ENCODE assay signal across 22 mouse cellular contexts in the genomic region with DNA sequence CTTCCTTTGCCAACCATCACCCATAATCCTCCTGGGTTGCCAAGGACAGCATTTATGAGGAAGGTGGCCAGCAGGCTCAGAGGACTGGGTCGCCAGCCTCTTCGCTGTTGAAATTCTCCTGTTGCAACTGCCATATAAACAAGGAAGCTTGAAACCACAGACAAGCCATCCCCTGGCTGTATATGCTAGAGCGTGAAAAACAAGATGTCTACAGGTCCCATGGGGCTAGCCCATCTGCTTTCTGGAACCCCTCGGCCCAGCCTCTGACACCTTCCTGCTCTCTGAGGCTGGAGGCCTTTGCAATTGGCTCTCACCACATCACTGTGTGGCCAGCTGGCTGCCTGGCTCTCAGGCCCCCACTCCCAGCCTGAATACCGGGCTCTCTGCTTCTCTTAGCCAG. TPM values are rescaled to one million over a fixed set of nuclear protein-coding genes. Genes with fewer than 3 reads are reported as not detected.
DNase-seq lines count a peak whose midpoint lies in the region; ATAC-seq and TF ChIP-seq lines count a peak whose summit lies in the region.
"Had no signal": no experiment of that assay in that cellular context is flagged by ENCODE, and none has a peak within 500 bp of the region (broad histone marks: within the 10 kb centered on the region; RNA-seq: fewer than 3 reads in every experiment).

No protein-coding gene starts in this region.

- TF ChIP-seq CTCF in midbrain, postnatal 0 days (IDR thresholded peaks at IDR 0.05): no peak

- no peaks in the 10 kb centered on the region for H3K27me3 ChIP-seq in midbrain, postnatal 0 days (ENCODE audit: insufficient read depth, low read length)
- no peaks in the 10 kb centered on the region for H3K27me3 ChIP-seq in midbrain, embryonic 16.5 days (ENCODE audit: control insufficient read depth, insufficient read depth, low read depth, low read length)
- H3K27me3 ChIP-seq: intestine, embryonic 15.5 days; lung, embryonic 15.5 days; midbrain, embryonic 15.5 days; stomach, embryonic 15.5 days had no signal

- H3K4me3 ChIP-seq in midbrain, postnatal 0 days (ENCODE audit: low read depth, low read length): no peak overlapping the region
- H3K4me3 ChIP-seq in midbrain, embryonic 16.5 days (ENCODE audit: low read depth, low read length): no peak overlapping the region
- H3K4me3 ChIP-seq: embryonic facial prominence, embryonic 13.5 days; hindbrain, embryonic 13.5 days; intestine, embryonic 15.5 days; left cerebral cortex, adult 2 months; lung, embryonic 15.5 days; megakaryocyte, embryonic 14.5 days; midbrain, embryonic 15.5 days; stomach, embryonic 15.5 days had no signal

- WGBS in midbrain, postnatal 0 days: 89% methylated on average over 5 of the region's 5 CpGs
- WGBS in midbrain, embryonic 16.5 days: 92% methylated on average over 5 of the region's 5 CpGs

- H3K9me3 ChIP-seq in midbrain, postnatal 0 days (ENCODE audit: low read length): no peaks in the 10 kb centered on the region
- no peaks in the 10 kb centered on the region for H3K9me3 ChIP-seq in midbrain, embryonic 16.5 days (replicated peaks; ENCODE audit: control insufficient read depth, low read length, poor library complexity, severe bottlenecking)
- H3K9me3 ChIP-seq: embryonic facial prominence, embryonic 13.5 days; hindbrain, embryonic 13.5 days; intestine, embryonic 15.5 days; lung, embryonic 15.5 days; megakaryocyte, embryonic 14.5 days; midbrain, embryonic 15.5 days; stomach, embryonic 15.5 days had no signal

- H3K27ac ChIP-seq in midbrain, postnatal 0 days (ENCODE audit: low read depth, low read length): no peak overlapping the region
- no peak overlapping the region for H3K27ac ChIP-seq in midbrain, embryonic 16.5 days (ENCODE audit: low read length)
- H3K27ac ChIP-seq: embryonic facial prominence, embryonic 13.5 days; hindbrain, embryonic 13.5 days; intestine, embryonic 15.5 days; left cerebral cortex, adult 2 months; lung, embryonic 15.5 days; midbrain, embryonic 15.5 days; stomach, embryonic 15.5 days had no signal

- no peak overlapping the region for H3K4me2 ChIP-seq in midbrain, postnatal 0 days (ENCODE audit: low read depth, low read length, poor library complexity, severe bottlenecking)
- no peak overlapping the region for H3K4me2 ChIP-seq in midbrain, embryonic 16.5 days (ENCODE audit: low read length)
- H3K4me2 ChIP-seq: embryonic facial prominence, embryonic 13.5 days; hindbrain, embryonic 13.5 days; intestine, embryonic 15.5 days; liver, embryonic 11.5 days; lung, embryonic 15.5 days; midbrain, embryonic 15.5 days; stomach, embryonic 15.5 days had no signal

- H3K4me1 ChIP-seq in midbrain, postnatal 0 days (ENCODE audit: insufficient read depth, low read length): peaks cover 12% of the 10 kb centered on the region; the same call in 1 of the 2 replicates
- peaks cover 24% of the 10 kb centered on the region for H3K4me1 ChIP-seq in midbrain, embryonic 16.5 days (ENCODE audit: control insufficient read depth, insufficient read depth, low read length)

- H3K9ac ChIP-seq in midbrain, postnatal 0 days (replicated peaks; ENCODE audit: low read length, poor library complexity, severe bottlenecking): no peak overlapping the region
- H3K9ac ChIP-seq in midbrain, embryonic 16.5 days (ENCODE audit: low read depth, low read length): no peak overlapping the region
- H3K9ac ChIP-seq: embryonic facial prominence, embryonic 13.5 days; hindbrain, embryonic 13.5 days; intestine, embryonic 15.5 days; lung, embryonic 15.5 days; midbrain, embryonic 15.5 days; stomach, embryonic 15.5 days had no signal

- H3K36me3 ChIP-seq in midbrain, postnatal 0 days (ENCODE audit: insufficient read depth, low read length): no peaks in the 10 kb centered on the region
- no peaks in the 10 kb centered on the region for H3K36me3 ChIP-seq in midbrain, embryonic 16.5 days (ENCODE audit: control insufficient read depth, insufficient read depth, low read length)
- H3K36me3 ChIP-seq: embryonic facial prominence, embryonic 13.5 days; hindbrain, embryonic 13.5 days; intestine, embryonic 15.5 days; lung, embryonic 15.5 days; midbrain, embryonic 15.5 days; stomach, embryonic 15.5 days had no signal

- peak; percentile 35 to 51 for DNase-seq in cerebellum, postnatal 25 days
- DNase-seq in cerebellum, adult 18-20 months: no peak
- peak; percentile 50 for DNase-seq in midbrain, postnatal 0 days (ENCODE audit: low spot score)
- DNase-seq in ovary, adult 18-20 months (ENCODE audit: low spot score): no peak
- no peak for DNase-seq in right cerebral cortex, postnatal 36 days (ENCODE audit: low spot score in 2 of 2)
- DNase-seq: adrenal gland, postnatal 10 days; gastrocnemius, postnatal 14 days; kidney, adult 9 months; kidney, postnatal 25 days; thymus, adult 18-20 months had no signal

- ATAC-seq in midbrain, postnatal 0 days (ENCODE audit: low FRiP score): no peak
- no peak for ATAC-seq in midbrain, embryonic 16.5 days
- ATAC-seq in hematopoietic stem cell, adult 5-6 weeks (replicated peaks in 1 of 2; ENCODE audit: insufficient read depth in 1 of 2, low FRiP score in 2 of 2, low TSS enrichment in 1 of 2, low read depth in 1 of 2, poor library complexity in 2 of 2, severe bottlenecking in 2 of 2): peak; percentile 9 to 23; a peak in 1 of 4 replicates
- ATAC-seq: forebrain, embryonic 14.5 days; intestine, embryonic 15.5 days; midbrain, embryonic 15.5 days had no signal

RNA-seq across cellular contexts. Expression of a gene that starts 36.4 kb away (rescaled TPM):
- total RNA-seq in midbrain, postnatal 0 days (2014; rRNA removed): 48.6 and 53.4 TPM in 2 replicates
- 30.5 TPM in 2 replicates for polyA plus RNA-seq in midbrain, postnatal 0 days (2015; fragmentation: Nextera tagmentation; extraction: Ambion mirVana)
- 23.9 and 25.6 TPM in 2 replicates for polyA plus RNA-seq in midbrain, embryonic 16.5 days (2015; fragmentation: Nextera tagmentation; extraction: Ambion mirVana)
- total RNA-seq in hematopoietic stem cell, adult 5-6 weeks (2017): 15.7 and 19.7 TPM in 2 replicates

Comparison
In these comparisons a context has a peak if more than half of its experiments do, and no peak if none do; other contexts are left out.
1. DNase-seq: peak in cerebellum, postnatal 25 days (2 of 2) and midbrain, postnatal 0 days (single experiment); none in cerebellum, adult 18-20 months (0 of 2), ovary, adult 18-20 months (single experiment) and right cerebral cortex, postnatal 36 days (0 of 2).
2. ATAC-seq: peak in hematopoietic stem cell, adult 5-6 weeks (2 of 2); none in midbrain, postnatal 0 days (single experiment) and midbrain, embryonic 16.5 days (single experiment).